Mouse (Mus musculus) liver, embryonic 14.5 days (tissue): ENCODE results near the gene Mrpl14. TPM values are rescaled to one million over a fixed set of nuclear protein-coding genes. Genes with fewer than 3 reads are reported as not detected.

Source experiments
- ATAC-seq: fragments of 200-750 bp; cut with Nextera tagmentation; 2 replicates; pipeline ENCODE4 v1.8.0; 2017; ENCODE audit warnings: moderate number of reproducible peaks, mild to moderate bottlenecking, moderate library complexity; ENCODE audit not compliant: insufficient read depth
- DNase-seq, 3 experiments: peaks; one replicate each; pipeline ENCODE4 v3.0.0-alpha.2; 2012 to 2013; ENCODE audit warnings: low read depth in 3 of 3, low spot score in 3 of 3
- H3K27ac ChIP-seq: fragments of 300-500 bp; sonication (generic); 2 replicates; pipeline ENCODE4 v1.5.1; 2014; ENCODE audit warnings: moderate library complexity, mild to moderate bottlenecking, control low read depth, inconsistent platforms
- H3K27me3 ChIP-seq: fragments of 300-500 bp; sonication (generic); 2 replicates; pipeline ENCODE4 v1.6.1; 2014; ENCODE audit warnings: mild to moderate bottlenecking, low read length, moderate library complexity; ENCODE audit not compliant: control insufficient read depth, insufficient read depth
- H3K36me3 ChIP-seq: fragments of 300-500 bp; sonication (generic); replicated peaks from 2 replicates; pipeline ENCODE4 v1.6.1; 2014; ENCODE audit warnings: low read depth; ENCODE audit not compliant: control insufficient read depth, insufficient read depth
- H3K4me1 ChIP-seq, 2 experiments: fragments of 200-500 bp in 1 of 2; fragments of 300-500 bp in 1 of 2; sonication (generic) in 1 of 2; replicated peaks; 2 replicates each; pipeline ENCODE4 v1.6.1; 2012 to 2014; ENCODE audit warnings: antibody characterized with exemption in 1 of 2, inconsistent platforms in 1 of 2, low read length in 1 of 2; ENCODE audit not compliant: control insufficient read depth in 2 of 2, insufficient read depth in 2 of 2
- H3K4me2 ChIP-seq: fragments of 300-500 bp; sonication (generic); 2 replicates; pipeline ENCODE4 v1.6.1; 2014; ENCODE audit warnings: low read depth, mild to moderate bottlenecking, control low read depth, moderate library complexity
- H3K4me3 ChIP-seq, 2 experiments: fragments of 200-500 bp in 1 of 2; fragments of 300-500 bp in 1 of 2; sonication (generic) in 1 of 2; 2 replicates each; pipeline ENCODE4 v1.5.1; 2012 to 2014; ENCODE audit warnings: low read depth in 2 of 2, low read length in 2 of 2, mild to moderate bottlenecking in 2 of 2, control low read depth in 1 of 2, inconsistent platforms in 1 of 2, moderate library complexity in 1 of 2; ENCODE audit not compliant: insufficient read depth in 1 of 2
- H3K9ac ChIP-seq: fragments of 300-500 bp; sonication (generic); replicated peaks from 2 replicates; pipeline ENCODE4 v1.6.1; 2014; ENCODE audit warnings: mild to moderate bottlenecking, control low read depth, moderate library complexity
- H3K9me3 ChIP-seq: fragments of 300-500 bp; sonication (generic); 2 replicates; pipeline ENCODE4 v1.6.1; 2016; ENCODE audit warnings: low read length, mixed read lengths; ENCODE audit not compliant: control insufficient read depth
- CTCF ChIP-seq: IDR thresholded peaks from 2 replicates; pipeline ENCODE4 v1.5.1; 2016; ENCODE audit warnings: antibody characterized with exemption, low read depth, control low read depth
- EP300 ChIP-seq: IDR thresholded peaks from 2 replicates; pipeline ENCODE4 v1.6.1; 2016; ENCODE audit warnings: antibody characterized with exemption, low read depth
- WGBS: fragments of 180-500 bp; shearing (Covaris S2); extraction: QIAGEN DNeasy Blood & Tissue Kit; methylation state at CpG from one replicate; pipeline ENCODE4 v1.1.7; 2014; ENCODE audit not compliant: insufficient replicate concordance; 5-methylcytosine and 5-hydroxymethylcytosine counted together
- polyA plus RNA-seq, 2 experiments: library from polyadenylated mRNA; depleted of rRNA in 1 of 2; stranded (reverse) in 1 of 2; unstranded in 1 of 2; fragments of >200 nt; fragmentation: Nextera tagmentation in 1 of 2; extraction: Ambion mirVana in 1 of 2; gene quantifications; 2 replicates each; pipeline versions ENCODE4 v1.2.1 to v1.2.3; 2012 to 2014

Mrpl14 gene
- polyA plus RNA-seq, 2 experiments, result 60.8 to 142 TPM

GRCm38 (mm10) chr17:45746755-45747154, 60.6 kb downstream of the Mrpl14 start:
- TF ChIP-seq EP300 (no peak), CTCF (no peak)
- no peaks in the 10 kb centered on the region for H3K9me3 ChIP-seq
- no peak overlapping the region for H3K9ac ChIP-seq
- no peaks in the 10 kb centered on the region for H3K36me3 ChIP-seq
- no peak overlapping the region for H3K4me2 ChIP-seq
- DNase-seq (no peak), ATAC-seq (no peak)
- H3K4me3 ChIP-seq, result no peak overlapping the region
- H3K27me3 ChIP-seq, result no peaks in the 10 kb centered on the region; the same call in 1 of the 2 replicates
- H3K4me1 ChIP-seq, result peaks cover 41 to 63% of the 10 kb centered on the region in 2 experiments
- WGBS, result 50% methylated on average over 12 of the region's 12 CpGs
- H3K27ac ChIP-seq, result no peak overlapping the region; the same call in 1 of the 2 replicates

GRCm38 (mm10) chr17:45747293-45747692, 61.2 kb downstream of the Mrpl14 start:
- Histone ChIP-seq H3K4me1 (peaks cover 37 to 59% of the 10 kb centered on the region in 2 experiments), H3K4me3 (no peak overlapping the region), H3K9me3 (no peaks in the 10 kb centered on the region), H3K36me3 (no peaks in the 10 kb centered on the region), H3K4me2 (peak overlapping the region; percentile 59), H3K27me3 (no peaks in the 10 kb centered on the region; the same call in 1 of the 2 replicates), H3K27ac (no peak overlapping the region; the same call in 1 of the 2 replicates), H3K9ac (no peak overlapping the region)
- WGBS, result 31% methylated on average over 4 of the region's 4 CpGs
- ATAC-seq (no peak), DNase-seq (no peak)
- TF ChIP-seq CTCF, result no peak

Other genes with a start within 250 kb of the Mrpl14 start
- gene Spats1, start 210.9 kb upstream of the Mrpl14 start, polyA plus RNA-seq (2012; rRNA removed), result 0.06 TPM in 1 of 2 replicates, not detected in the other
- 0.06 TPM in 1 of 2 replicates, not detected in the other for gene Spats1, start 210.9 kb upstream of the Mrpl14 start, polyA plus RNA-seq (2014; fragmentation: Nextera tagmentation; extraction: Ambion mirVana)
- gene Aars2, start 179.5 kb upstream of the Mrpl14 start, polyA plus RNA-seq (2012; rRNA removed), result 4.6 TPM in 2 replicates
- gene Aars2, start 179.5 kb upstream of the Mrpl14 start, polyA plus RNA-seq (2014; fragmentation: Nextera tagmentation; extraction: Ambion mirVana), result 3.3 and 4.0 TPM in 2 replicates
- not detected in 2 replicates for gene Tcte1, start 162.9 kb upstream of the Mrpl14 start, polyA plus RNA-seq (2012; rRNA removed)
- not detected in 2 replicates for gene Tcte1, start 162.9 kb upstream of the Mrpl14 start, polyA plus RNA-seq (2014; fragmentation: Nextera tagmentation; extraction: Ambion mirVana)
- gene Tmem151b, start 136.6 kb upstream of the Mrpl14 start, polyA plus RNA-seq (2012; rRNA removed), result 0.08 and 0.13 TPM in 2 replicates
- 0.06 TPM in 1 of 2 replicates, not detected in the other for gene Tmem151b, start 136.6 kb upstream of the Mrpl14 start, polyA plus RNA-seq (2014; fragmentation: Nextera tagmentation; extraction: Ambion mirVana)
- gene Nfkbie, start 130.6 kb upstream of the Mrpl14 start, polyA plus RNA-seq (2012; rRNA removed), result 0.62 and 0.65 TPM in 2 replicates
- 0.66 TPM in 2 replicates for gene Nfkbie, start 130.6 kb upstream of the Mrpl14 start, polyA plus RNA-seq (2014; fragmentation: Nextera tagmentation; extraction: Ambion mirVana)
- 27.6 and 29.9 TPM in 2 replicates for gene Slc35b2, start 122.4 kb upstream of the Mrpl14 start, polyA plus RNA-seq (2012; rRNA removed)
- gene Slc35b2, start 122.4 kb upstream of the Mrpl14 start, polyA plus RNA-seq (2014; fragmentation: Nextera tagmentation; extraction: Ambion mirVana), result 44.8 and 46.4 TPM in 2 replicates
- 287 and 369 TPM in 2 replicates for gene Hsp90ab1, start 113.1 kb upstream of the Mrpl14 start, polyA plus RNA-seq (2012; rRNA removed)
- gene Hsp90ab1, start 113.1 kb upstream of the Mrpl14 start, polyA plus RNA-seq (2014; fragmentation: Nextera tagmentation; extraction: Ambion mirVana), result 531 and 582 TPM in 2 replicates
- 152 and 218 TPM in 2 replicates for gene Slc29a1, start 86.7 kb upstream of the Mrpl14 start, polyA plus RNA-seq (2012; rRNA removed)
- 177 and 188 TPM in 2 replicates for gene Slc29a1, start 86.7 kb upstream of the Mrpl14 start, polyA plus RNA-seq (2014; fragmentation: Nextera tagmentation; extraction: Ambion mirVana)
- gene Mymx, start 84.2 kb upstream of the Mrpl14 start, polyA plus RNA-seq (2012; rRNA removed), result 0.10 TPM in 1 of 2 replicates, not detected in the other
- not detected in 2 replicates for gene Mymx, start 84.2 kb upstream of the Mrpl14 start, polyA plus RNA-seq (2014; fragmentation: Nextera tagmentation; extraction: Ambion mirVana)
- not detected in 2 replicates for gene Capn11, start 27.0 kb upstream of the Mrpl14 start, polyA plus RNA-seq (2012; rRNA removed)
- gene Capn11, start 27.0 kb upstream of the Mrpl14 start, polyA plus RNA-seq (2014; fragmentation: Nextera tagmentation; extraction: Ambion mirVana), result not detected in 2 replicates
- 10.4 and 11.0 TPM in 2 replicates for gene Tmem63b, start 583 bp downstream of the Mrpl14 start, polyA plus RNA-seq (2012; rRNA removed)
- 4.1 and 5.4 TPM in 2 replicates for gene Tmem63b, start 583 bp downstream of the Mrpl14 start, polyA plus RNA-seq (2014; fragmentation: Nextera tagmentation; extraction: Ambion mirVana)
- gene 1600014C23Rik, start 47.5 kb downstream of the Mrpl14 start, polyA plus RNA-seq (2012; rRNA removed), result not detected in 2 replicates
- not detected in 2 replicates for gene 1600014C23Rik, start 47.5 kb downstream of the Mrpl14 start, polyA plus RNA-seq (2014; fragmentation: Nextera tagmentation; extraction: Ambion mirVana)